In the genomic region with DNA sequence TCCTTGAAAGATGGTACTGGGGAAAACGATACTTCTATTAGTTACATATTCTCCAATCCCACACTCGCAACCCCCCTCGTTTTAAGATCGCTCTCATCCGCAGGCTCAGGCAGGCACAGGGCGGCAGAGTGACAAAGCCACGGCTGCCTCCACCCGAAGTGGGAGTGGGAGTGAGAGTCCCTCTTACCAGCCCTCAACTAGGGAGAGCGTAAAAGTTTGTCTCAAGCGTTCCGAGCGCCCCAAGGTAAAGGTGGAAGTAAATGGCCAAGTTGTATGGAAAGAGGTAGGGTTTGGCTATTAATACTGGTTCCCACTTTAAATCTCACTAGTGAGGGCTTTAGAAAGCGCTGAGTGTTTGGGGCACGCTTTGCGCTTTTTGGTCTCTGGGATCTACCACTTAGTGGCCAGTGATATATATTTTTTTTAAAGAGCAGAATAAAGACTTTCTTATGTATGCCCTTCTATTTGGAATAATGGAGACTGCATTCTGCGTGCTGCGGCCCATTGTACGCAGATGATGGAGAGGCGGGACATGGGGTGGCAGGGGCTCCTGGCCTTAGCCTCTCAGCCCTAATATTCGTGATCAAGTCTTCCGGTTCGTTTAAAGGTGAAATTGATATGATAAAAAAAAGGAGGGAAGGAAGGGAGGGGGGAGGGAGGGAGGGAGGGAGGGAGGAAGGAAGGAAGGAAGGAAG, we compare ENCODE assay signal across 8 mouse cellular contexts. TPM values are rescaled to one million over a fixed set of nuclear protein-coding genes. Genes with fewer than 3 reads are reported as not detected.
A peak's percentile ranks its signal among the peaks of the same experiment; 100 is the strongest.
DNase-seq lines count a peak whose midpoint lies in the region; ATAC-seq and TF ChIP-seq lines count a peak whose summit lies in the region.

No protein-coding gene starts in this region.

- peak overlapping the region; percentile 87 for H3K9ac ChIP-seq in midbrain, embryonic 12.5 days (replicated peaks)

- WGBS in kidney, adult 2 months, result 2% methylated on average over 22 of the region's 22 CpGs
- WGBS in midbrain, embryonic 12.5 days, result under 1% methylated on average over 22 of the region's 22 CpGs

- H3K36me3 ChIP-seq in kidney, adult 2 months (ENCODE audit: control insufficient read depth, insufficient read depth, low read length), result no peaks in the 10 kb centered on the region
- no peaks in the 10 kb centered on the region for H3K36me3 ChIP-seq in midbrain, embryonic 12.5 days

- no peak for TF ChIP-seq CTCF in kidney, adult 2 months (conservative IDR thresholded peaks at IDR 0.05; ENCODE audit: insufficient read depth, insufficient read length, low read depth, low read length)
- TF ChIP-seq CTCF in cortical plate, adult 2 months (IDR thresholded peaks at IDR 0.05; ENCODE audit: extremely low read depth, insufficient read depth, low read length), result no peak

- peaks cover 2% of the 10 kb centered on the region; the same call in 1 of the 2 replicates for H3K27me3 ChIP-seq in kidney, adult 2 months (replicated peaks; ENCODE audit: control insufficient read depth, insufficient read depth, low read length)
- H3K27me3 ChIP-seq in midbrain, embryonic 12.5 days, result no peaks in the 10 kb centered on the region

- H3K27ac ChIP-seq in kidney, adult 2 months (ENCODE audit: insufficient read depth, low read depth, low read length), result no peak overlapping the region
- H3K27ac ChIP-seq in cortical plate, adult 2 months (ENCODE audit: insufficient read depth, low read length), result peak overlapping the region; percentile 66
- H3K27ac ChIP-seq in midbrain, embryonic 12.5 days (replicated peaks), result peak overlapping the region; percentile 100

- peak overlapping the region; percentile 45 for H3K4me3 ChIP-seq in kidney, adult 2 months (ENCODE audit: insufficient read depth, low read depth, low read length)
- H3K4me3 ChIP-seq in cortical plate, adult 2 months (ENCODE audit: insufficient read depth, low read length), result peak overlapping the region; percentile 97
- peak overlapping the region; percentile 93 for H3K4me3 ChIP-seq in midbrain, embryonic 12.5 days

- H3K9me3 ChIP-seq in midbrain, embryonic 12.5 days, result no peaks in the 10 kb centered on the region

- DNase-seq in kidney, adult 2 months, result no peak
- no peak for DNase-seq in kidney, postnatal 14 days
- peak; percentile 13 for DNase-seq in heart, postnatal 4 days
- no peak for DNase-seq in right cerebral cortex, postnatal 25 days
- no peak for DNase-seq in ovary, adult 18-20 months (ENCODE audit: low spot score)
- DNase-seq in lung, adult 18-20 months, result no peak

- ATAC-seq in midbrain, embryonic 12.5 days (ENCODE audit: low FRiP score, low read depth), result no peak

- H3K4me2 ChIP-seq in midbrain, embryonic 12.5 days (replicated peaks), result peak overlapping the region; percentile 77

- H3K4me1 ChIP-seq in kidney, adult 2 months (ENCODE audit: control insufficient read depth, insufficient read depth, low read length), result no peaks in the 10 kb centered on the region
- H3K4me1 ChIP-seq in cortical plate, adult 2 months (ENCODE audit: control insufficient read depth, insufficient read depth, low read length), result no peaks in the 10 kb centered on the region
- peaks cover 24% of the 10 kb centered on the region for H3K4me1 ChIP-seq in midbrain, embryonic 12.5 days

- no peak for TF ChIP-seq POLR2A in kidney, adult 2 months (IDR thresholded peaks at IDR 0.05; ENCODE audit: low read depth, low read length)
- TF ChIP-seq POLR2A in cortical plate, adult 2 months (IDR thresholded peaks at IDR 0.05; ENCODE audit: extremely low read depth, insufficient read depth, low read length), result no peak; the same call in 1 of the 2 replicates

RNA-seq across cellular contexts. Expression of gene Nr2f1, which starts 2.5 kb away (rescaled TPM):
- polyA plus RNA-seq in kidney, adult 2 months (2012; rRNA removed), result 5.6 and 7.5 TPM in 2 replicates
- polyA plus RNA-seq in cortical plate, adult 2 months (2012; rRNA removed), result 158 and 169 TPM in 2 replicates
- total RNA-seq in heart, postnatal 4 days (2021), result 1 to 10 TPM; 4.6 to 4.8 TPM
- polyA plus RNA-seq in midbrain, embryonic 12.5 days (2016; fragmentation: Nextera tagmentation; extraction: Ambion mirVana), result 62.3 and 84.1 TPM in 2 replicates

Comparison
In these comparisons a context has a peak if more than half of its experiments do, and no peak if none do; other contexts are left out.
1. H3K4me3 ChIP-seq: peak in every context shown above with its lines; median percentile 97 in cortical plate, adult 2 months; 93 in midbrain, embryonic 12.5 days; 45 in kidney, adult 2 months.